Mouse (Mus musculus) heart, adult 2 months (tissue): ENCODE data around the gene Ipcef1.

Experiments
- CTCF ChIP-seq: fragments of 200-600 bp; IDR thresholded peaks from 2 replicates; pipeline ENCODE4 v1.8.1; 2022; ENCODE audit warnings: antibody characterized with exemption, mild to moderate bottlenecking, moderate library complexity
- EP300 ChIP-seq: fragments of 200-500 bp; IDR thresholded peaks from 2 replicates; pipeline ENCODE4 v1.6.1; 2011; ENCODE audit warnings: low read depth, low read length, control low read depth; ENCODE audit not compliant: insufficient read depth
- POLR2A ChIP-seq: fragments of 200-500 bp; IDR thresholded peaks from 2 replicates; pipeline ENCODE4 v1.6.1; 2011; ENCODE audit warnings: mild to moderate bottlenecking, low read depth, low read length, control low read depth; ENCODE audit not compliant: insufficient read depth

- TF ChIP-seq EP300 (no peak), CTCF (no peak), POLR2A (no peak)
Measured at GRCm38 (mm10) chr10:6916545-6917257, 135.6 kb downstream of the Ipcef1 start.
